Mouse (Mus musculus) bone marrow, adult 2 months (tissue): ENCODE data around the gene Brsk1. TPM values are rescaled to one million over a fixed set of nuclear protein-coding genes. Genes with fewer than 3 reads are reported as not detected.

Experiments
- H3K27ac ChIP-seq: fragments of 200-500 bp; 2 replicates; pipeline ENCODE4 v1.5.1; 2012; ENCODE audit warnings: low read depth, mild to moderate bottlenecking, control low read depth, inconsistent platforms, low read length; ENCODE audit not compliant: control insufficient read depth, poor library complexity, insufficient read depth
- H3K4me1 ChIP-seq: fragments of 200-500 bp; 2 replicates; pipeline ENCODE4 v1.6.1; 2011; ENCODE audit warnings: low read length; ENCODE audit not compliant: control insufficient read depth, insufficient read depth
- H3K4me3 ChIP-seq: fragments of 200-500 bp; replicated peaks from 2 replicates; pipeline ENCODE3; 2011; ENCODE audit warnings: mild to moderate bottlenecking, low read depth, low read length, control low read depth; ENCODE audit not compliant: control insufficient read depth
- CTCF ChIP-seq: fragments of 200-500 bp; IDR thresholded peaks from 2 replicates; pipeline ENCODE4 v1.5.1; 2011; ENCODE audit warnings: low read length, control low read depth; ENCODE audit not compliant: control insufficient read depth, insufficient read depth
- POLR2A ChIP-seq: fragments of 200-500 bp; IDR thresholded peaks from 2 replicates; pipeline ENCODE4 v1.6.1; 2011; ENCODE audit warnings: low read depth, mild to moderate bottlenecking, control low read depth, low read length, borderline replicate concordance; ENCODE audit not compliant: control insufficient read depth
- WGBS: fragments of 180-500 bp; shearing (Covaris S2); methylation state at CpG from one replicate; pipeline ENCODE4 v1.1.7; 2018; 5-methylcytosine and 5-hydroxymethylcytosine counted together
- polyA plus RNA-seq: library from polyadenylated mRNA; stranded (reverse); fragments of >200 nt; gene quantifications from 2 replicates; pipeline ENCODE4 v1.2.4, GENCODE M21; 2011; ENCODE audit warnings: low replicate concordance; ENCODE audit not compliant: missing spikeins, insufficient read depth, insufficient read length

Brsk1 gene
- polyA plus RNA-seq, 1 experiment = 3.7 TPM

DNA sequence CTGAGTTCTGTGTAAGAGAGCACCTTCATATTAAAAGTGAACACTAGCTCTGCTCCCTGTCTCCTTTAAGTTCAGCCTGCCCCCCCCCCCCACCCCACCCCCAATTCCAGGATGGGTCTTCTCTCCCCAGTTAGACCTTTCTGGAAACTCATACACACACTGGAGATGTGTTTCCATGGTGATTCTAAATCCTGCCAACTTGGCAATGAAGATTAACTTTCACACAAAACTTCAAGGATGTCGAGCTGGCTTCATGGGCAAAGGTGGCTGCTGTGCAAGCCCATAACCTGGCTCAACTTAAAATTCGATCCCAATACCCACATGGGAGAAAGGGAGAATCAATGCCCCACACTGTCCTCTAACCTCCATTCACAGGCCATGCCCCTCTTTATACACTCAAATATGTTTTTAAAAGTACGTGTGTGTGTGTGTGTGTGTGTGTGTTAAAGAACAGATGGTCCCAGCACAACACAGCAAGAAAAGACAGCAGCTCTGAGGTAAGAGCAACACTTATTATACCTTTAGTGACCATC is 30.4 kb upstream of the Brsk1 start:
- peaks cover 1% of the 10 kb centered on the region for H3K4me1 ChIP-seq
- 75% methylated on average over 3 of the region's 3 CpGs for WGBS
- no peak for TF ChIP-seq CTCF
- no peak for TF ChIP-seq POLR2A
- H3K4me3 ChIP-seq = no peak overlapping the region
- H3K27ac ChIP-seq = no peak overlapping the region

DNA sequence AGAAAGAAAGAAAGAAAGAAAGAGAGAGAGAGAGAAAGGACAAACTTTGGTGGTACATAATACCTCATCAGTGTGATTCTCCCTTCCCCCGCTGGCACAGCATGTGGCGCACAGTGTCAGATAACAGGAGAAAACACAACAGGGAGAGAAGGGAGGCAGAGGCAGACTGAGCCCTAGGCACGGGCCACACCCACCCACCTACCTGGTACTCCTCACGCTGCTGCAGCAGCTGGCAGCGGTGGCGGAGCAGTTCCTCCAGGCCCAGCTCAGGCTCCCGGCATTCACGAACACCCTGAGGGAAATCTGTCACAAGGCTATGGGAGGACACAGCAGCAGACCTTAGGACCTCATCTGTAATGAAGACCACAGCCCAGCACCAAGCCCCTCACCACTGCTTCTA is 27.2 kb upstream of the Brsk1 start:
- no peak overlapping the region for H3K4me3 ChIP-seq
- 81% methylated on average over 8 of the region's 8 CpGs for WGBS
- no peaks in the 10 kb centered on the region for H3K4me1 ChIP-seq
- H3K27ac ChIP-seq = no peak overlapping the region
- TF ChIP-seq POLR2A (no peak), CTCF (no peak)

GRCm38 (mm10) chr7:4663742-4664141 is 26.7 kb upstream of the Brsk1 start:
- no peak for TF ChIP-seq POLR2A
- 42% methylated on average over 2 of the region's 2 CpGs for WGBS
- no peaks in the 10 kb centered on the region for H3K4me1 ChIP-seq
- no peak overlapping the region for H3K27ac ChIP-seq
- H3K4me3 ChIP-seq = no peak overlapping the region

DNA sequence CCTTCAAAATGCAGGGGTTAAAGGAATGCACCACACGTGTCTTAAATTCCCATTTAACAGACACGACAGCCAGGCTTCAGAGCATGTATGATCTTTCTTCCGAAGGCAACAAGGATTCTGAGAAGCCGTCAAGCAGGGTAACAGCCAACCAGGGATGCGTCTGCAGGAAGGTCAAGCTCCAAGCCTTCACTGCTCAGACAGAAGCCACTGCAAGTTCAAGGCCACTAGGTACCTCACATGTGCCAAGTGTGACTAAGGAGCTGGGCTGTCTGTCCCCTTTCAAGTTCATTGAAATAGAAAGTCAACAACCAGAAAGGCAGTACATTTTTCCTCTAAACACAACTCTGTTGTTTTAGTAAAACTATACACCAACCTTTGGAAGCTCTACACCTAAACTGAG is 23.5 kb upstream of the Brsk1 start:
- TF ChIP-seq CTCF = no peak
- no peak for TF ChIP-seq POLR2A
- no peak overlapping the region for H3K27ac ChIP-seq
- H3K4me3 ChIP-seq = no peak overlapping the region
- 89% methylated on average over 5 of the region's 5 CpGs for WGBS
- H3K4me1 ChIP-seq = no peaks in the 10 kb centered on the region; the same call in 1 of the 2 replicates

GRCm38 (mm10) chr7:4668506-4668905 is 21.9 kb upstream of the Brsk1 start:
- H3K4me3 ChIP-seq = no peak overlapping the region
- no peak for TF ChIP-seq CTCF
- no peak for TF ChIP-seq POLR2A
- no peaks in the 10 kb centered on the region; the same call in 1 of the 2 replicates for H3K4me1 ChIP-seq
- WGBS = 89% methylated on average over 8 of the region's 8 CpGs
- no peak overlapping the region for H3K27ac ChIP-seq

GRCm38 (mm10) chr7:4669156-4669555 is 21.2 kb upstream of the Brsk1 start:
- Histone ChIP-seq H3K27ac (no peak overlapping the region), H3K4me1 (no peaks in the 10 kb centered on the region; the same call in 1 of the 2 replicates), H3K4me3 (no peak overlapping the region)
- TF ChIP-seq CTCF (no peak), POLR2A (no peak)
- WGBS = 86% methylated on average over 9 of the region's 9 CpGs

DNA sequence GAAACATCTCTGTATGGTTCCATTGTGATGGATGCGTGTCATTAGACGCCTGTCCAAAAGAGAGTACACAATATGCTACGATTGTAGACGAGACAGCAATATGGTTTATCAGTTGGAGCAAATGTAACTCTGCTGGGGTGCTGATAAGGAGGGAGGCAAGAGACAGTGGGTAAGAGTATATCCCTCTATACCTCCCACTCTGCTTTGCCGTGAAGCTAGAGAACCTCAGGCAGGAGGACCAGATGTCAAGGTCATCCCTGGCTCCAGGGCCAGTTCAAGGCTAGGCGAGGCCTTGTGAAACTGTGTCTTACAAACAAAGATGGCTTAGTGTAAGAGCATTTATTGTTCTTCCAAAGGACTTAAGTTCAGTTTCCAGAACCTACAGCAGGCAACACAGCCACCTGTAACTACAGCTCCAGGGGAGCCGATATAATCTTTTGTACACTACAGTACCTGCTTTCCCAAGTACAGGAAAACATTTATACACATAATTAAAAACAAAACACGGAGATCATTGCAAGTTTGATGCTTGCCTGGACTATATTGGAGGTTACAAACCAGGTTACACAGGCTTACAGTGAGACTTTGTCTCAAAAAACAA is 19.6 kb upstream of the Brsk1 start:
- 69% methylated on average over 8 of the region's 8 CpGs for WGBS
- TF ChIP-seq CTCF = no peak
- no peak for TF ChIP-seq POLR2A
- Histone ChIP-seq H3K4me3 (no peak overlapping the region), H3K27ac (no peak overlapping the region; the same call in 1 of the 2 replicates), H3K4me1 (no peaks in the 10 kb centered on the region; the same call in 1 of the 2 replicates)

DNA sequence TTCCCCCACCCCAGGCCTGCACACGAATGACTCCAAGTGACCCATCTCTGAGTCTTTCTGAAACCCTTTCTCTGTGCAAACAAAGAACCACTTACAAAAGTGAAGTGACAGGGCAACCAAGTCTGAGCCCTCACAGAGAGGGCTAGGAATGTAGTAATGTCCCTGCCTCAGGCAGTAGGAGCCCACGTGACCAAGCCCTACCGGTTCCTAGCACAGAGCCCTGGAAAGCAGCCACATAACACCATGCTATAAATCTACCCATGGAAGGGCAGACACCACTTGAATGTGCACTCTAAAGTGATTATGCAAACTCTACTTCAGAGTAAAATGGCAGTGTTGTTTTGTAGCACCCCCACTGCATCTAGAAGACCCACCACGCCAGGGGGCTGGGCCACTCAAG is 18.4 kb upstream of the Brsk1 start:
- H3K4me3 ChIP-seq = no peak overlapping the region
- WGBS = 51% methylated on average over 4 of the region's 4 CpGs
- no peaks in the 10 kb centered on the region; the same call in 1 of the 2 replicates for H3K4me1 ChIP-seq
- H3K27ac ChIP-seq = no peak overlapping the region
- no peak for TF ChIP-seq CTCF
- TF ChIP-seq POLR2A = no peak

DNA sequence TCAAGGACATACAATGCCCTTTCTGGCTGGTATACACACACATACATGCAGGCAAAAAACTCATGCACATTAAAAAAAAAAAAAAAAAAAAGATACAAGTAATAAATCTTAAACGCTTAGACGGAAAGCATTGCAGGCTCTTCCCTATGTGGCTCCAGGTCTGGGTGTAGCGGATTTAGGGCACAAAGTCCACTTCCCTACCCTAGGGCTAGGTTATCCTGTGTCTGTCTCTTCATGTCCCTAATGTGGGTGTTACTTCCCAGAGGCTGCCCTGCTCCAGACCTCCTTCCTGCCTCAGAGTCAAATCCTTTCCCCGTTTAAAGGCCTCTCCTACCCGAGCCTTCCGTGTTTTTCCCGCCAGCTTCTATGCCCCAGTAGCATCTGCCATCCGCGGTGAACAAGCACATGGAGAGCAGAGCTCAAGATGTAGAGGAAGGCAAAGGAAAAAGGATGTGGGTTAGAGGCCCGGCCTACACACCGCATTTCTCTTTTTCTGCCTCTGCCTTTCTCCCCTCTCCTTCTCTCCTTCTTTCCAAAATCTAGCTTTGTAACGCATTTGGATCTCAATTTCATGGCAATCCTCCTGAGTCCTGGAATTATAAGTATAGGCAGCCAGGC is 16.2 kb upstream of the Brsk1 start:
- no peak overlapping the region for H3K27ac ChIP-seq
- H3K4me1 ChIP-seq = no peaks in the 10 kb centered on the region; the same call in 1 of the 2 replicates

More for the DNA sequence above, 16.2 kb upstream of the Brsk1 start:
- TF ChIP-seq CTCF = no peak
- TF ChIP-seq POLR2A = no peak
- WGBS = 28% methylated on average over 12 of the region's 12 CpGs
- H3K4me3 ChIP-seq = no peak overlapping the region
